Mouse (Mus musculus) CH12.LX (cell line): ENCODE results near the gene Ggct.
A peak's percentile ranks its signal among the peaks of the same experiment; 100 is the strongest.

Source experiments
- BHLHE40 ChIP-seq: IDR thresholded peaks from 2 replicates; pipeline ENCODE4 v1.6.1; 2011; ENCODE audit warnings: mild to moderate bottlenecking, low read depth, low read length, improper control_type of control experiment
- CHD2 ChIP-seq: IDR thresholded peaks from 2 replicates; pipeline ENCODE4 v1.6.1; 2011; ENCODE audit warnings: low read length, improper control_type of control experiment
- CTCF ChIP-seq, 2 experiments: IDR thresholded peaks in 1 of 2; conservative IDR thresholded peaks in 1 of 2; 2 replicates each; pipeline ENCODE4 v1.5.1; 2011 to 2012; ENCODE audit warnings: low read depth in 2 of 2, low read length in 2 of 2, improper control_type of control experiment in 1 of 2, inconsistent platforms in 1 of 2, mild to moderate bottlenecking in 1 of 2, moderate library complexity in 1 of 2
- EP300 ChIP-seq: IDR thresholded peaks from 2 replicates; pipeline ENCODE4 v1.6.1; 2011; ENCODE audit warnings: low read length, improper control_type of control experiment
- MAFK ChIP-seq: IDR thresholded peaks from 2 replicates; pipeline ENCODE4 v1.6.1; 2011; ENCODE audit warnings: low read length, improper control_type of control experiment; ENCODE audit not compliant: insufficient replicate concordance
- PAX5 ChIP-seq: IDR thresholded peaks from 2 replicates; pipeline ENCODE4 v1.6.1; 2012; ENCODE audit warnings: low read length, inconsistent platforms, mixed read lengths
- POLR2A ChIP-seq: IDR thresholded peaks from 2 replicates; pipeline ENCODE4 v1.6.1; 2011; ENCODE audit warnings: low read depth, mild to moderate bottlenecking, improper control_type of control experiment, low read length
- ZMIZ1 ChIP-seq: IDR thresholded peaks from 2 replicates; pipeline ENCODE4 v1.6.1; 2012; ENCODE audit warnings: low read depth, mild to moderate bottlenecking, inconsistent platforms, low read length, improper control_type of control experiment

GRCm38 (mm10) chr6:55016710-55017583, 24.2 kb upstream of the Ggct start:
- no peak for TF ChIP-seq MAFK
- TF ChIP-seq CHD2, result no peak
- no peak for TF ChIP-seq POLR2A
- TF ChIP-seq ZMIZ1, result no peak
- TF ChIP-seq EP300, result no peak
- TF ChIP-seq PAX5, result no peak
- peak; percentile 57 to 92 for TF ChIP-seq CTCF (conservative IDR thresholded peaks at IDR 0.05 in 1 of 2, IDR thresholded peaks at IDR 0.05 in 1 of 2; ENCODE audit: low read depth in 2 of 2, low read length in 2 of 2)
- TF ChIP-seq BHLHE40, result no peak
